Mouse (Mus musculus): ENCODE results near the gene Ostm1. TPM values are rescaled to one million over a fixed set of nuclear protein-coding genes. Genes with fewer than 3 reads are reported as not detected.

Ostm1 gene
- polyA plus RNA-seq, 1 experiment: not detected

- Histone ChIP-seq H3K27ac (ENCODE audit: insufficient read depth, low read depth, low read length) (no peak overlapping the region), H3K4me1 (ENCODE audit: control insufficient read depth, insufficient read depth, low read length) (peaks cover 7% of the 10 kb centered on the region; the same call in 1 of the 2 replicates), H3K4me3 (ENCODE audit: insufficient read depth, low read depth, low read length) (no peak overlapping the region)
- WGBS: 30% methylated on average over 15 of the region's 15 CpGs
- TF ChIP-seq CTCF (IDR thresholded peaks at IDR 0.05; ENCODE audit: insufficient read depth, low read depth, low read length) (no peak), POLR2A (IDR thresholded peaks at IDR 0.05; ENCODE audit: insufficient read depth, low read depth, low read length) (no peak)
Measured at GRCm38 (mm10) chr10:42572971-42573370, 10.7 kb upstream of the Ostm1 start.

GRCm38 (mm10) chr10:42574639-42575038 lies 9.0 kb upstream of the Ostm1 start:
- Histone ChIP-seq H3K27ac (ENCODE audit: insufficient read depth, low read depth, low read length) (no peak overlapping the region), H3K4me1 (ENCODE audit: control insufficient read depth, insufficient read depth, low read length) (peaks cover 11% of the 10 kb centered on the region; the same call in 1 of the 2 replicates), H3K4me3 (ENCODE audit: insufficient read depth, low read depth, low read length) (no peak overlapping the region)
- WGBS: 62% methylated on average over 10 of the region's 10 CpGs
- no peak for TF ChIP-seq POLR2A (IDR thresholded peaks at IDR 0.05; ENCODE audit: insufficient read depth, low read depth, low read length)
- no peak for TF ChIP-seq CTCF (IDR thresholded peaks at IDR 0.05; ENCODE audit: insufficient read depth, low read depth, low read length)

- WGBS: 37% methylated on average over 15 of the region's 15 CpGs
- TF ChIP-seq CTCF (IDR thresholded peaks at IDR 0.05; ENCODE audit: insufficient read depth, low read depth, low read length): no peak
- TF ChIP-seq POLR2A (IDR thresholded peaks at IDR 0.05; ENCODE audit: insufficient read depth, low read depth, low read length): no peak
- Histone ChIP-seq H3K4me1 (ENCODE audit: control insufficient read depth, insufficient read depth, low read length) (peaks cover 12% of the 10 kb centered on the region), H3K27ac (ENCODE audit: insufficient read depth, low read depth, low read length) (no peak overlapping the region), H3K4me3 (ENCODE audit: insufficient read depth, low read depth, low read length) (no peak overlapping the region)
Measured at GRCm38 (mm10) chr10:42577525-42578280, 5.9 kb upstream of the Ostm1 start.

GRCm38 (mm10) chr10:42578281-42578675 lies 5.3 kb upstream of the Ostm1 start:
- TF ChIP-seq CTCF (IDR thresholded peaks at IDR 0.05; ENCODE audit: insufficient read depth, low read depth, low read length): no peak
- TF ChIP-seq POLR2A (IDR thresholded peaks at IDR 0.05; ENCODE audit: insufficient read depth, low read depth, low read length): no peak
- Histone ChIP-seq H3K4me1 (ENCODE audit: control insufficient read depth, insufficient read depth, low read length) (peaks cover 15% of the 10 kb centered on the region), H3K4me3 (ENCODE audit: insufficient read depth, low read depth, low read length) (no peak overlapping the region), H3K27ac (ENCODE audit: insufficient read depth, low read depth, low read length) (no peak overlapping the region)
- 9% methylated on average over 15 of the region's 15 CpGs for WGBS

GRCm38 (mm10) chr10:42578698-42579474 lies 4.7 kb upstream of the Ostm1 start:
- 8% methylated on average over 22 of the region's 22 CpGs for WGBS
- TF ChIP-seq POLR2A (IDR thresholded peaks at IDR 0.05; ENCODE audit: insufficient read depth, low read depth, low read length): no peak
- Histone ChIP-seq H3K4me1 (ENCODE audit: control insufficient read depth, insufficient read depth, low read length) (peaks cover 20% of the 10 kb centered on the region), H3K27ac (ENCODE audit: insufficient read depth, low read depth, low read length) (no peak overlapping the region), H3K4me3 (ENCODE audit: insufficient read depth, low read depth, low read length) (no peak overlapping the region)

GRCm38 (mm10) chr10:42579475-42580130 lies 4.0 kb upstream of the Ostm1 start:
- Histone ChIP-seq H3K4me1 (ENCODE audit: control insufficient read depth, insufficient read depth, low read length) (peaks cover 26% of the 10 kb centered on the region), H3K4me3 (ENCODE audit: insufficient read depth, low read depth, low read length) (no peak overlapping the region), H3K27ac (ENCODE audit: insufficient read depth, low read depth, low read length) (no peak overlapping the region)
- TF ChIP-seq CTCF (IDR thresholded peaks at IDR 0.05; ENCODE audit: insufficient read depth, low read depth, low read length) (no peak), POLR2A (IDR thresholded peaks at IDR 0.05; ENCODE audit: insufficient read depth, low read depth, low read length) (no peak)
- WGBS: 2% methylated on average over 41 of the region's 41 CpGs

GRCm38 (mm10) chr10:42580131-42580950 lies 3.3 kb upstream of the Ostm1 start:
- WGBS: 10% methylated on average over 29 of the region's 29 CpGs
- Histone ChIP-seq H3K4me3 (ENCODE audit: insufficient read depth, low read depth, low read length) (no peak overlapping the region), H3K4me1 (ENCODE audit: control insufficient read depth, insufficient read depth, low read length) (peaks cover 26% of the 10 kb centered on the region), H3K27ac (ENCODE audit: insufficient read depth, low read depth, low read length) (no peak overlapping the region)
- TF ChIP-seq POLR2A (IDR thresholded peaks at IDR 0.05; ENCODE audit: insufficient read depth, low read depth, low read length): no peak
- no peak for TF ChIP-seq CTCF (IDR thresholded peaks at IDR 0.05; ENCODE audit: insufficient read depth, low read depth, low read length)

- TF ChIP-seq CTCF (IDR thresholded peaks at IDR 0.05; ENCODE audit: insufficient read depth, low read depth, low read length) (no peak), POLR2A (IDR thresholded peaks at IDR 0.05; ENCODE audit: insufficient read depth, low read depth, low read length) (no peak)
- WGBS: 34% methylated on average over 7 of the region's 7 CpGs
- no peak overlapping the region for H3K4me3 ChIP-seq (ENCODE audit: insufficient read depth, low read depth, low read length)
- no peak overlapping the region for H3K27ac ChIP-seq (ENCODE audit: insufficient read depth, low read depth, low read length)
- peaks cover 26% of the 10 kb centered on the region for H3K4me1 ChIP-seq (ENCODE audit: control insufficient read depth, insufficient read depth, low read length)
Measured at GRCm38 (mm10) chr10:42580951-42581277, 2.7 kb upstream of the Ostm1 start.
